Mouse (Mus musculus): Measurements from ENCODE around the gene Pklr. TPM values are rescaled to one million over a fixed set of nuclear protein-coding genes. Genes with fewer than 3 reads are reported as not detected.

The Pklr gene
- polyA plus RNA-seq, 1 experiment from 2014 or later, result 102 TPM

- WGBS (ENCODE audit: insufficient replicate concordance), result 79% methylated on average over 11 of the region's 11 CpGs
- Histone ChIP-seq H3K9ac (ENCODE audit: low read depth, low read length) (no peak overlapping the region), H3K27ac (ENCODE audit: low read length) (no peak overlapping the region), H3K27me3 (ENCODE audit: control insufficient read depth, insufficient read depth, low read depth, low read length) (no peaks in the 10 kb centered on the region), H3K4me1 (ENCODE audit: control insufficient read depth, low read depth, low read length) (peaks cover 31% of the 10 kb centered on the region), H3K4me3 (ENCODE audit: low read depth, low read length) (peak overlapping the region; percentile 82; the same call in 1 of the 2 replicates), H3K4me2 (ENCODE audit: low read depth, low read length) (peak overlapping the region; percentile 87; the same call in 1 of the 2 replicates), H3K9me3 (replicated peaks; ENCODE audit: control insufficient read depth, low read length) (no peaks in the 10 kb centered on the region), H3K36me3 (ENCODE audit: control insufficient read depth, insufficient read depth) (peaks cover 32% of the 10 kb centered on the region)
- no peak for ATAC-seq (ENCODE audit: low read depth)
Measured at GRCm38 (mm10) chr3:89179056-89179455, 43.1 kb downstream of the Pklr start.

GRCm38 (mm10) chr3:89181749-89182500 lies 46.0 kb downstream of the Pklr start:
- H3K27me3 ChIP-seq (ENCODE audit: control insufficient read depth, insufficient read depth, low read depth, low read length), result no peaks in the 10 kb centered on the region
- H3K4me1 ChIP-seq (ENCODE audit: control insufficient read depth, low read depth, low read length), result peaks cover 31% of the 10 kb centered on the region
- H3K4me3 ChIP-seq (ENCODE audit: low read depth, low read length), result no peak overlapping the region
- no peak overlapping the region for H3K9ac ChIP-seq (ENCODE audit: low read depth, low read length)
- H3K9me3 ChIP-seq (replicated peaks; ENCODE audit: control insufficient read depth, low read length), result no peaks in the 10 kb centered on the region
- peaks cover 9% of the 10 kb centered on the region; the same call in 1 of the 2 replicates for H3K36me3 ChIP-seq (ENCODE audit: control insufficient read depth, insufficient read depth)
- no peak for ATAC-seq (ENCODE audit: low read depth)
- H3K4me2 ChIP-seq (ENCODE audit: low read depth, low read length), result no peak overlapping the region
- H3K27ac ChIP-seq (ENCODE audit: low read length), result no peak overlapping the region
- WGBS (ENCODE audit: insufficient replicate concordance), result 84% methylated on average over 27 of the region's 27 CpGs

DNA sequence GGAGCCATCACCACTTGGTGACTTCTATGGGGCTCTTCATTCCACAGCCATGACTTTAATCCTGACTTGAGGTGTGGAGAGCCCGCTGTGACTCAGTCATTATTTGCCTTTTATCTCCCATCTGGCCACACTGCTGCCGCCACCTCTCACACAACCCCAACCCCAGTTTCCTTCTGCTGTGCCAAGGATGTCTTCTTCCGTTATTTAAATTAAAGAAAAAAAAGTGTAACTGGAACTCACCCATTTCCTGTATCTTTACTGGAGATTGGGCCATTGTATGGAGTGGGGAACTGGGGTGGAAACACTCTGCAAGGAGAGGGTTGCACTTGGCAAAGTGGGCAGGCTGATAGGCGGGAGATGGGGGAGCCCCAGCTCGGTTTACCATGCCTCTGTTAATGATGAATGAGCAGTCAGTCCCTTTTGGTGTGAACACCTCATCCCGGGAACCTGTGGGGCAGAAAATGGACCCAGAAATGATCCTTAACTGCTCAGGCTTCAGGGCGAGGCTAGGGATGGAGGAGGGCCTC lies 46.7 kb downstream of the Pklr start:
- WGBS (ENCODE audit: insufficient replicate concordance), result 28% methylated on average over 7 of the region's 7 CpGs
- Histone ChIP-seq H3K27ac (ENCODE audit: low read length) (no peak overlapping the region), H3K4me2 (ENCODE audit: low read depth, low read length) (peak overlapping the region; percentile 82), H3K9me3 (replicated peaks; ENCODE audit: control insufficient read depth, low read length) (no peaks in the 10 kb centered on the region), H3K4me3 (ENCODE audit: low read depth, low read length) (peak overlapping the region; percentile 61), H3K9ac (ENCODE audit: low read depth, low read length) (no peak overlapping the region; the same call in 1 of the 2 replicates), H3K36me3 (ENCODE audit: control insufficient read depth, insufficient read depth) (peaks cover 9% of the 10 kb centered on the region; the same call in 1 of the 2 replicates), H3K4me1 (ENCODE audit: control insufficient read depth, low read depth, low read length) (peaks cover 33% of the 10 kb centered on the region), H3K27me3 (ENCODE audit: control insufficient read depth, insufficient read depth, low read depth, low read length) (no peaks in the 10 kb centered on the region)
- no peak for ATAC-seq (ENCODE audit: low read depth)

GRCm38 (mm10) chr3:89183058-89183958 lies 47.4 kb downstream of the Pklr start, which contains the start of gene Fam189b:
Gene Fam189b, plus strand, starts transcription at chr3:89183143.
- Histone ChIP-seq H3K36me3 (ENCODE audit: control insufficient read depth, insufficient read depth) (peaks cover 9% of the 10 kb centered on the region; the same call in 1 of the 2 replicates), H3K27me3 (ENCODE audit: control insufficient read depth, insufficient read depth, low read depth, low read length) (no peaks in the 10 kb centered on the region), H3K4me2 (ENCODE audit: low read depth, low read length) (peak within 1 kb of the TSS; percentile 82), H3K9ac (ENCODE audit: low read depth, low read length) (peak within 1 kb of the TSS; percentile 48), H3K4me1 (ENCODE audit: control insufficient read depth, low read depth, low read length) (peaks cover 29% of the 10 kb centered on the region), H3K4me3 (ENCODE audit: low read depth, low read length) (peak within 1 kb of the TSS; percentile 61), H3K9me3 (replicated peaks; ENCODE audit: control insufficient read depth, low read length) (no peaks in the 10 kb centered on the region), H3K27ac (ENCODE audit: low read length) (no peak within 1 kb of the TSS)
- ATAC-seq (ENCODE audit: low read depth), result peak; percentile 93
- 17% methylated on average over 39 of the region's 39 CpGs for WGBS (ENCODE audit: insufficient replicate concordance)

DNA sequence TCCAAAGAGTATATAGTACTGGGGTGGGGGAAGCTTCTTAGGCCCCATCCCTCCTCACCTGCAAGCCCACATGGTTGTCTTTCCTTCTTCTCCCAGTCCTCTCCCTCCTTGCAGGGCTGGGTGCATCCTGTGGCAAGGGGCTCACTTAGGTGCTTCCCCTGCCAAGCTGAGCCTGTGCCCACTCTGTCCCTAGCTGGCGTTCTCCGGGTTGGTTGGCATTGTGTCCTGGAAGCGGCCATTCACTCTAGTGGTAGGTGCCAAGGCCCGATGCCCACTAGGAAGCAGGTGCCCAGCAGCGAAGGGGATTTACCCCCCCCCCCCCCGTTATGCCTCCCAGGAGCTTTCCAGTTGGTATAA lies 48.0 kb downstream of the Pklr start:
- H3K9ac ChIP-seq (ENCODE audit: low read depth, low read length), result no peak overlapping the region
- no peaks in the 10 kb centered on the region for H3K27me3 ChIP-seq (ENCODE audit: control insufficient read depth, insufficient read depth, low read depth, low read length)
- peaks cover 23% of the 10 kb centered on the region for H3K4me1 ChIP-seq (ENCODE audit: control insufficient read depth, low read depth, low read length)
- peaks cover 9% of the 10 kb centered on the region; the same call in 1 of the 2 replicates for H3K36me3 ChIP-seq (ENCODE audit: control insufficient read depth, insufficient read depth)
- H3K4me3 ChIP-seq (ENCODE audit: low read depth, low read length), result no peak overlapping the region
- WGBS (ENCODE audit: insufficient replicate concordance), result 82% methylated on average over 6 of the region's 6 CpGs
- H3K27ac ChIP-seq (ENCODE audit: low read length), result no peak overlapping the region
- H3K4me2 ChIP-seq (ENCODE audit: low read depth, low read length), result no peak overlapping the region
- ATAC-seq (ENCODE audit: low read depth), result no peak
- no peaks in the 10 kb centered on the region for H3K9me3 ChIP-seq (replicated peaks; ENCODE audit: control insufficient read depth, low read length)

- H3K4me2 ChIP-seq (ENCODE audit: low read depth, low read length), result no peak overlapping the region
- WGBS (ENCODE audit: insufficient replicate concordance), result 45% methylated on average over 23 of the region's 23 CpGs
- ATAC-seq (ENCODE audit: low read depth), result no peak
Measured at GRCm38 (mm10) chr3:89187197-89187596, 51.3 kb downstream of the Pklr start.

DNA sequence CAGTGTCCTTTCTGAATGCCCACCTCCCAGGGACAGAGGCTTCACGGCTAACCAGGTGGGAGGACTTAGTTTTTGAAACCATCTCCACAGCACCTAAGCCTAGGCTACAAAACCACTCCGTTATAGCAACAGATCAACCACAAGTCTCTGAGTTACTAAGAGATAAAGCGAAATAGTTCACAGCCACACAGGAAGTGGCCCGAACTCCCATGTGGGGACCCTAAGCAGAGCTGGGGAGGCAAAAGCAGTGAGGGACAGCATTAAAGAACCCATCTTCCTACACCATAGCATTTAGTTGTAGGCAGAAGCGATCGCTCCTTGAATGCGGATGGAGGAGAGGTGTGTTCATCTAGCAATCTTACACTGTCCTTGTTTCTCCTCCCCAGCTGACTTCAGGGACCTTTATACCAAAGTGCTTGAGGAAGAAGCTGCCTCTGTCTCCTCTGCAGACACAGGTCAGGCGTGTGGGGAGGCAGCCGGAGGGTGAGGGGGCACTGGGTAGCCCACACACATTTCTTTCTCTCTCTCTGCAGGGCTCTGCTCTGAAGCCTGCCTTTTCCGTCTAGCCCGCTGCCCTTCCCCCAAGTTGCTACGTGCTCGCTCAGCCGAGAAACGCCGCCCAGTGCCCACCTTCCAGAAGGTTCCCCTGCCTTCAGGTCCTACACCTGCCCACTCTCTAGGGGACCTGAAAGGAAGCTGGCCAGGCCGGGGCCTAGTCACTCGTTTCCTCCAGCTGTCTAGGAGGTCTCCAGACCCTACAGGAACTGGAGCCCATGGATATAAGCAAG lies 51.9 kb downstream of the Pklr start:
- H3K4me1 ChIP-seq (ENCODE audit: control insufficient read depth, low read depth, low read length), result peaks cover 10% of the 10 kb centered on the region
- no peaks in the 10 kb centered on the region for H3K36me3 ChIP-seq (ENCODE audit: control insufficient read depth, insufficient read depth)
- no peak for ATAC-seq (ENCODE audit: low read depth)
- no peak overlapping the region for H3K27ac ChIP-seq (ENCODE audit: low read length)
- no peaks in the 10 kb centered on the region for H3K9me3 ChIP-seq (replicated peaks; ENCODE audit: control insufficient read depth, low read length)
- WGBS (ENCODE audit: insufficient replicate concordance), result 53% methylated on average over 18 of the region's 18 CpGs
- no peak overlapping the region for H3K9ac ChIP-seq (ENCODE audit: low read depth, low read length)
- no peaks in the 10 kb centered on the region for H3K27me3 ChIP-seq (ENCODE audit: control insufficient read depth, insufficient read depth, low read depth, low read length)
- no peak overlapping the region for H3K4me3 ChIP-seq (ENCODE audit: low read depth, low read length)
- H3K4me2 ChIP-seq (ENCODE audit: low read depth, low read length), result no peak overlapping the region

More at GRCm38 (mm10) chr3:89187197-89187596, 51.3 kb downstream of the Pklr start:
- Histone ChIP-seq H3K9ac (ENCODE audit: low read depth, low read length) (no peak overlapping the region), H3K27me3 (ENCODE audit: control insufficient read depth, insufficient read depth, low read depth, low read length) (no peaks in the 10 kb centered on the region), H3K36me3 (ENCODE audit: control insufficient read depth, insufficient read depth) (no peaks in the 10 kb centered on the region; the same call in 1 of the 2 replicates), H3K9me3 (replicated peaks; ENCODE audit: control insufficient read depth, low read length) (no peaks in the 10 kb centered on the region), H3K27ac (ENCODE audit: low read length) (no peak overlapping the region), H3K4me1 (ENCODE audit: control insufficient read depth, low read depth, low read length) (peaks cover 17% of the 10 kb centered on the region), H3K4me3 (ENCODE audit: low read depth, low read length) (no peak overlapping the region)

- Histone ChIP-seq H3K4me3 (ENCODE audit: low read depth, low read length) (no peak overlapping the region), H3K4me2 (ENCODE audit: low read depth, low read length) (no peak overlapping the region), H3K9me3 (replicated peaks; ENCODE audit: control insufficient read depth, low read length) (no peaks in the 10 kb centered on the region), H3K36me3 (ENCODE audit: control insufficient read depth, insufficient read depth) (no peaks in the 10 kb centered on the region), H3K27me3 (ENCODE audit: control insufficient read depth, insufficient read depth, low read depth, low read length) (no peaks in the 10 kb centered on the region), H3K9ac (ENCODE audit: low read depth, low read length) (no peak overlapping the region), H3K4me1 (ENCODE audit: control insufficient read depth, low read depth, low read length) (peaks cover 4% of the 10 kb centered on the region; the same call in 1 of the 2 replicates), H3K27ac (ENCODE audit: low read length) (no peak overlapping the region)
- ATAC-seq (ENCODE audit: low read depth), result no peak
- 61% methylated on average over 12 of the region's 12 CpGs for whole genome bisulfite sequencing (ENCODE audit: insufficient replicate concordance)
Measured at GRCm38 (mm10) chr3:89188478-89188875, 52.5 kb downstream of the Pklr start.

Measured in liver, embryonic 16.5 days (tissue).